Mouse (Mus musculus) C2C12 (cell line): ENCODE measurements around the gene Hyal2. TPM values are rescaled to one million over a fixed set of nuclear protein-coding genes. Genes with fewer than 3 reads are reported as not detected.
A peak's percentile ranks its signal among the peaks of the same experiment; 100 is the strongest.

Source experiments
- H3K27me3 ChIP-seq: one replicate; pipeline ENCODE4 v1.6.1; 2011; ENCODE audit not compliant: control insufficient read depth, insufficient read depth, insufficient read length
- H3K36me3 ChIP-seq: one replicate; pipeline ENCODE4 v1.6.1; 2011; ENCODE audit not compliant: control insufficient read depth, insufficient read depth
- H3K4me3 ChIP-seq: one replicate; pipeline ENCODE4 v1.5.1; 2011; ENCODE audit warnings: mild to moderate bottlenecking, control low read depth; ENCODE audit not compliant: poor library complexity, insufficient read depth, severe bottlenecking
- H3K79me2 ChIP-seq: one replicate; pipeline ENCODE4 v1.6.1; 2011; ENCODE audit not compliant: control insufficient read depth, insufficient read depth
- H3K79me3 ChIP-seq: one replicate; pipeline ENCODE4 v1.6.1; 2011; ENCODE audit warnings: low read depth, control low read depth
- H3ac ChIP-seq: one replicate; pipeline ENCODE3; 2011; ENCODE audit warnings: low read depth; ENCODE audit not compliant: control insufficient read depth, insufficient read length
- CEBPB ChIP-seq: IDR thresholded peaks from one replicate; pipeline ENCODE4 v1.6.1; 2011; ENCODE audit warnings: low read depth, mild to moderate bottlenecking, control low read depth, moderate library complexity
- CTCF ChIP-seq: IDR thresholded peaks from one replicate; pipeline ENCODE4 v1.5.1; 2011; ENCODE audit not compliant: control insufficient read depth, insufficient read depth, insufficient read length
- FOSL1 ChIP-seq: IDR thresholded peaks from one replicate; pipeline ENCODE4 v1.8.0; 2011; ENCODE audit warnings: mild to moderate bottlenecking, low read length; ENCODE audit not compliant: poor library complexity, insufficient read depth, severe bottlenecking
- MAX ChIP-seq: IDR thresholded peaks from one replicate; pipeline ENCODE4 v1.6.1; 2011; ENCODE audit warnings: mild to moderate bottlenecking, control low read depth
- MYOD1 ChIP-seq: IDR thresholded peaks from one replicate; pipeline ENCODE4 v1.6.1; 2011; ENCODE audit warnings: low read depth; ENCODE audit not compliant: control insufficient read depth, insufficient read length
- MYOG ChIP-seq: IDR thresholded peaks from one replicate; pipeline ENCODE4 v1.6.1; 2011; ENCODE audit not compliant: control insufficient read depth, insufficient read length; ENCODE audit errors: extremely low read depth
- USF1 ChIP-seq: IDR thresholded peaks from one replicate; pipeline ENCODE4 v1.6.1; 2011; ENCODE audit warnings: low read depth, mild to moderate bottlenecking, control low read depth, moderate library complexity
- polyA plus RNA-seq: library from polyadenylated mRNA; unstranded; fragments of >200 nt; fragmentation: generic; extraction: Trizol; gene quantifications from one replicate; pipeline ENCODE4 v1.2.1, GENCODE M21; 2012; ENCODE audit warnings: missing spikeins

Gene Hyal2
- polyA plus RNA-seq, 1 experiment: 59.7 TPM

GRCm38 (mm10) chr9:107612945-107613569 lies 45.3 kb downstream of the Hyal2 start:
- Histone ChIP-seq H3K36me3 (peaks cover 43% of the 10 kb centered on the region), H3ac (no peak overlapping the region), H3K27me3 (no peaks in the 10 kb centered on the region), H3K4me3 (no peak overlapping the region), H3K79me2 (peaks cover 6% of the 10 kb centered on the region), H3K79me3 (no peaks in the 10 kb centered on the region)
- no peak for TF ChIP-seq FOSL1
- no peak for TF ChIP-seq CTCF
- TF ChIP-seq MYOD1: no peak
- TF ChIP-seq MYOG: no peak
- no peak for TF ChIP-seq CEBPB
- no peak for TF ChIP-seq USF1
- TF ChIP-seq MAX: no peak

- Histone ChIP-seq H3K4me3 (no peak overlapping the region), H3K79me2 (peaks cover 11% of the 10 kb centered on the region), H3ac (no peak overlapping the region), H3K79me3 (no peaks in the 10 kb centered on the region), H3K27me3 (no peaks in the 10 kb centered on the region), H3K36me3 (peaks cover 54% of the 10 kb centered on the region)
- no peak for TF ChIP-seq CEBPB
- no peak for TF ChIP-seq MAX
- no peak for TF ChIP-seq FOSL1
- no peak for TF ChIP-seq CTCF
- no peak for TF ChIP-seq USF1
- TF ChIP-seq MYOG: no peak
- no peak for TF ChIP-seq MYOD1
Observed at GRCm38 (mm10) chr9:107615035-107615434, 47.3 kb downstream of the Hyal2 start.

- no peak overlapping the region for H3K4me3 ChIP-seq
- peaks cover 58% of the 10 kb centered on the region for H3K36me3 ChIP-seq
- peaks cover 5% of the 10 kb centered on the region for H3K79me3 ChIP-seq
- peaks cover 25% of the 10 kb centered on the region for H3K79me2 ChIP-seq
- TF ChIP-seq USF1 (no peak), CEBPB (no peak), MYOD1 (no peak), MAX (no peak), MYOG (no peak), CTCF (no peak), FOSL1 (no peak)
- H3ac ChIP-seq: no peak overlapping the region
- H3K27me3 ChIP-seq: no peaks in the 10 kb centered on the region
Observed at GRCm38 (mm10) chr9:107617461-107617860, 49.7 kb downstream of the Hyal2 start.

GRCm38 (mm10) chr9:107618098-107618497 lies 50.4 kb downstream of the Hyal2 start:
- no peak for TF ChIP-seq MYOG
- TF ChIP-seq MAX: no peak
- TF ChIP-seq CTCF: no peak
- TF ChIP-seq USF1: no peak
- TF ChIP-seq CEBPB: no peak
- TF ChIP-seq MYOD1: no peak
- no peak for TF ChIP-seq FOSL1

GRCm38 (mm10) chr9:107618778-107619545 lies 51.2 kb downstream of the Hyal2 start:
- Histone ChIP-seq H3K4me3 (no peak overlapping the region), H3K27me3 (no peaks in the 10 kb centered on the region), H3K79me3 (peaks cover 17% of the 10 kb centered on the region), H3K36me3 (peaks cover 57% of the 10 kb centered on the region), H3ac (no peak overlapping the region), H3K79me2 (peaks cover 40% of the 10 kb centered on the region)
- TF ChIP-seq USF1: peak; percentile 71
- no peak for TF ChIP-seq CTCF

More at GRCm38 (mm10) chr9:107618098-107618497, 50.4 kb downstream of the Hyal2 start:
- no peaks in the 10 kb centered on the region for H3K27me3 ChIP-seq
- H3K79me3 ChIP-seq: peaks cover 8% of the 10 kb centered on the region
- no peak overlapping the region for H3ac ChIP-seq
- peaks cover 58% of the 10 kb centered on the region for H3K36me3 ChIP-seq
- H3K79me2 ChIP-seq: peaks cover 32% of the 10 kb centered on the region
- no peak overlapping the region for H3K4me3 ChIP-seq
